Mouse (Mus musculus): ENCODE data around the gene Daam1. TPM values are rescaled to one million over a fixed set of nuclear protein-coding genes. Genes with fewer than 3 reads are reported as not detected.
A peak's percentile ranks its signal among the peaks of the same experiment; 100 is the strongest.

The Daam1 gene
- total RNA-seq, 2 experiments from 2014 or later: 64.9 to 69.3 TPM

DNA sequence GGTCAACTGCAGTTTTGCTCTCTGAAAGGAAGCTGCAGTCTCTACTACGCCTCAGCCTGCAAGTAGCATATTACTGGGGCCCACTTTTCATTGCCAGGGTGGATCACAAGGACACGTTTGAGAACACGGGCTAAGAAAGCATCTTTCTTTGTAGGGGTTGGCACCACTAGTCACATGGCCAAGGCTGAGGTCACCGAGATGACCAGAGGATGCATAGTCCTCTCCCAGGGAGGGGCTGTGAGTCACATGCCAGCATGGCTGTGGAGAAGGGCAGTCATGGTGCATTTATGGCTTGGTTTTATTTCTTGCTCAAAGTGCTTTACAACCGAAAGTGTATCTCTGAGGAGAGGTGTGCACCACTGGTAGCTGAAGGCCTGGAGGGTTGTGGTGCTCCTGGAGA, 67.4 kb downstream of the Daam1 start:
- no peak for TF ChIP-seq CTCF (conservative IDR thresholded peaks at IDR 0.05)
- Histone ChIP-seq H3K27ac (peak overlapping the region; percentile 83), H3K4me3 (no peak overlapping the region)
- DNase-seq (ENCODE audit: low spot score in 2 of 2): peak in 1 of 2 experiments; percentile 31

DNA sequence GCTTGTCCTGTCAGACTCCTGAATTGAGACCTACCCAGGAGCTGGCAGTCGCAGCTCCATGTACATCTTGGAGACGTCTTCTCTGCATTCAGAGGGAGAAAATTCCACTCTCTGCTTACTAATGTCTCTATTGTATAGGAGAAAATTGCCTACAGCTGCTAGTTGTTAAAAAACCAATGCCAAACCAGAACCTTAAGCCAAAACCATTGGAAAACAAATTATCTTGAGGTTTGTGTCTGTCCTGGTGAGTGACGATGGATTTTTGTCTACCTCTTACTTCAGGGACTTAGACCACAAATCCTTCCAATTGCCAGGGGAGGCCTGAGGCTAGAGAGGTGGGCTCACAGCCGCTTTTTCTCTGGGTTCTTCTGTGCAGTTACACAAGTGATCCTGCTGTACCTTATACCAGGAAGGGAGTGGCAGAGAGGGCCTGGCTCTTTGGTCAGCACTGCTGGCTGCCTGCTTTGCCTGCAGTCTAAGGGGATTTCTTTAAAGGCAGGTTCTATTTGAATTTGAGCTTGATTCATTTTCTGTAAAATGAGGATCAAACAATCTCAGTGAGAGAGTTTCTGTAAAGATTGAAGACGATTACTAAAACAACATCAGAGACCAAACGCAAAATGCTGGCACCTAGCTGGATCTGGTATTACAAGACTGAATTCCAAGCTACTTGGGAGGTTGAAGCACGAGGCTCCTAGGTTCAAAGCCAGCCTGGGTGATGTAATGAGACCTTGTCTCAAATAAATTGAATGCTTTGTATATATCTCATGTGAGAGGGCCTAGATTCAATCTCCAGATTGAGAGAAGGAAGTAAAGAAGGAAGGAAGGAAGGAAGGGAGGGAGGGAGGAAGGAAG, 68.0 kb downstream of the Daam1 start:
- no peak overlapping the region for H3K4me3 ChIP-seq
- no peak for TF ChIP-seq CTCF (conservative IDR thresholded peaks at IDR 0.05)
- H3K27ac ChIP-seq: peak overlapping the region; percentile 83
- no peak for DNase-seq (ENCODE audit: low spot score in 2 of 2)

DNA sequence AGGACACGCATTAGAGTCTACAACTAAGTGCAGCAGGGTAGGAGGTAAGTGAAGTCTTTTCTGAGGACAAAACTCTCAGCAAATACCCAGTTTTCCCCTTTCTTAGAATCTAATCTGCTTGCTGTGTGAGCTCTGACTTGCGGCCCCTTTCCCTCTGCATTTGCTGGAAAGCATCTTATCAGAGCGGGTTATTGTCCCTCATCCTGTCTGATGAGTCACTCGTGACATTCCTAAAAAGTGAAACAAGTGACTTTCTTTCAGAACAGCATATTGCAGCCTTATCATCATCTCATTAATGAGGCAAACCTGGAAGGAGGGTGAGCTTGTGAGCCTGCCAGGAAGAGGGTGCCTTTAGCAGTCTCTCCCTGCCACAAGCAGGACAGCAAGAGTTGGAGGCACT, 68.7 kb downstream of the Daam1 start:
- Histone ChIP-seq H3K27ac (peak overlapping the region; percentile 83), H3K4me3 (no peak overlapping the region)
- TF ChIP-seq CTCF (conservative IDR thresholded peaks at IDR 0.05): no peak
- no peak for DNase-seq (ENCODE audit: low spot score in 2 of 2)

GRCm38 (mm10) chr12:71901211-71901610, 70.3 kb downstream of the Daam1 start:
- TF ChIP-seq CTCF (conservative IDR thresholded peaks at IDR 0.05): no peak
- DNase-seq (ENCODE audit: low spot score in 2 of 2): peak in 1 of 2 experiments; percentile 17
- no peak overlapping the region for H3K4me3 ChIP-seq
- H3K27ac ChIP-seq: peak overlapping the region; percentile 75

DNA sequence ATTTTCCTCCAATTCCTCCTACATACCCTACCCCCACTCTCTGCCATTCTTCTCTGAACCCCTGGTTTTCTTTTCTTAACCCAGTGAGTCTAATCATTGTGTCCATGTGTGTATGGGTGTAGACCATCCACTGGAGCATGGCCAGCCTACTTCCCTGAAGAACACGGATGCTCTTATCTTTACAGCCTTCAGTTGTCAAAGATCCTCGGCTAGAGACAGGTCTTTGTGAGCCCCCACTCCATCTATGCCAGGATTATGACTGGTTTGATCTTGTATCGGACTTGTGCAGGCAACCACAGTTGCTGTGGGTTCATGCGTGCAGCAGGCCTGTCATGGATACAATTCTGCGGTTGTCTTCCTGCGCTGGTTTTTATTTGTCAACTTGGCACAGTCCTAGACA, 71.0 kb downstream of the Daam1 start:
- no peak for DNase-seq (ENCODE audit: low spot score in 2 of 2)
- Histone ChIP-seq H3K4me3 (no peak overlapping the region), H3K27ac (peak overlapping the region; percentile 75)
- no peak for TF ChIP-seq CTCF (conservative IDR thresholded peaks at IDR 0.05)

- peak overlapping the region; percentile 75 for H3K27ac ChIP-seq
- no peak overlapping the region for H3K4me3 ChIP-seq
- no peak for TF ChIP-seq CTCF (conservative IDR thresholded peaks at IDR 0.05)
- no peak for DNase-seq (ENCODE audit: low spot score in 2 of 2)
Observed at GRCm38 (mm10) chr12:71902317-71902716, 71.4 kb downstream of the Daam1 start.

- DNase-seq (ENCODE audit: low spot score in 2 of 2): no peak
- TF ChIP-seq CTCF (conservative IDR thresholded peaks at IDR 0.05): no peak
- H3K4me3 ChIP-seq: no peak overlapping the region
- H3K27ac ChIP-seq: 0 out of 2 replicates have a peak overlapping the region, but pooled peaks have one; percentile 75
Observed at GRCm38 (mm10) chr12:71903218-71903617, 72.3 kb downstream of the Daam1 start.

GRCm38 (mm10) chr12:71904310-71904709, 73.4 kb downstream of the Daam1 start:
- no peak for TF ChIP-seq CTCF (conservative IDR thresholded peaks at IDR 0.05)
- no peak overlapping the region for H3K4me3 ChIP-seq
- no peak for DNase-seq (ENCODE audit: low spot score in 2 of 2)

DNA sequence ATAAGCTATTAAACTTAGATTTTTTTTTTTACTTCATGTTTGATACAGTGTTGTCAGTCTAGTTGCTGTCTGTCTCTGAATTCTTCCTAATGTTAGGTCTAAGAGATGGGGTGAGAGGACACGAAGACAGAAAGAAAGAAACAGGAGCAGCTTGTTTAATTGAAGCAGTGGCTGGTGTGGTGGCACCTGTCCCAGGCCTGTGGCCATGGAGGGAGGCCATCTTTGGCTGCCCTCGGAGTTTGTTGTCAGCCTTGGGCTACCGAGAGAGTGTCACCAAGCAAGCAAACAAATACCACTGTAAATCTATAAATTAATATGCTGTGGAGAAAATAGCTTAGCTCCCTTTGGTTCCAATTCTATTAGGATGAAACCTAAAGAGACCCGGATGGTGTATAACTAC, 74.0 kb downstream of the Daam1 start:
- H3K27ac ChIP-seq: peak overlapping the region; percentile 75
- TF ChIP-seq CTCF (conservative IDR thresholded peaks at IDR 0.05): no peak
- H3K4me3 ChIP-seq: no peak overlapping the region
- DNase-seq (ENCODE audit: low spot score in 2 of 2): no peak

More at GRCm38 (mm10) chr12:71904310-71904709, 73.4 kb downstream of the Daam1 start:
- peak overlapping the region; percentile 75 for H3K27ac ChIP-seq

DNA sequence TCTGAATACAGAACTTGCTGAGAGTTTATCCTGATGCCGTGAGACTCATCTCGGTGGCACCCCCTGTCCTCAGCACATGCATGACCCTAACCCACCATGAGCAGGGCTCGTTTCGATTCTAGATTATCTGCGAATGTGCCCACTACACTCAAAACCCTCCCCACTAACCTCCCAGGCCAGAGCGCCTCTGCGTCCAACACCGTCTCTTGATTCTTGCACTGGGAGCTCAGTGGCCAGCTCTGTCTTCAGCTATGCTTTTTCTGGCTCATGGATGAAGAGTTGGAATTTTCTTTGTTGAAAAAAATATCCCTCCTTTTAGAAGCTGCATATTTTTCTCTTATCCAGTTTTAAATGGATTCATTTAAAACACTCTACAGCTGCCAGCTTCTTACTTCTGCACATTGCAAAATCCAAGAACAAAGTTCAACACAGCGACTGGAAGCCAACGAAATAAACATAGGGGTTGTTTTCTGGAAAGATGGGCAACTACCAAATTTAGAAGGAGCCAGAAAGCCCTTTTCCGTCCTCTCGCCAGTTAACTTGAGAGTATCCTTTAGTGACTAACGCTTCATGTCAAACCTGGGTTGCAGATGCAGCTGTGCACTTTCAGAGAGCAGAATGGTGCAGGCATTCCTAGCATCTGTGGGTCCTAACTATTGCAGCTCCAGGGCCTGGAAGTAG, 74.9 kb downstream of the Daam1 start:
- TF ChIP-seq CTCF (conservative IDR thresholded peaks at IDR 0.05): no peak
- H3K4me3 ChIP-seq: no peak overlapping the region
- DNase-seq (ENCODE audit: low spot score in 2 of 2): no peak
- H3K27ac ChIP-seq: peak overlapping the region; percentile 75

- TF ChIP-seq CTCF (conservative IDR thresholded peaks at IDR 0.05): no peak
- Histone ChIP-seq H3K4me3 (no peak overlapping the region), H3K27ac (peak overlapping the region; percentile 75)
- DNase-seq (ENCODE audit: low spot score in 2 of 2): no peak
Observed at GRCm38 (mm10) chr12:71906582-71907267, 75.8 kb downstream of the Daam1 start.

DNA sequence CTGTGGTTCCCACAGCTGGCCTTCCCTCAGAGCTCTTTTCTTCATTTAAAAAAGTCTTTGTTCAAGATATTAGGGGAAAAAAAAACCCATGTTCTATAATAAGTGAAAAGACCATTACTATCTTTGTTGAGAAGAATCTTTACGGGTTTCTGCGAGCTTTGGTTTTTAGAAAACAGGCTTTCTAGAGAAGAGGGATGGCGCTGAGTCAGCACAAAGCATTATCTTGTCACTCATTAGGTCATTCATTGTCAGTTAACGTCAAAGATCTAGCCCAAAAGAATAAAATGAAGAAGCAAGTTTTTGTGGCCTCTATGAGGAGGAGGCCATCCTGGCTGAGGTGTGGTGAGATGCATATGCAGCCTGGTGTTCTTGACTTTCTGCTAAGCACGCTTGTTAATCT, 78.1 kb downstream of the Daam1 start:
- no peak for DNase-seq (ENCODE audit: low spot score in 2 of 2)
- peak overlapping the region; percentile 7; the same call in 1 of the 2 replicates for H3K27ac ChIP-seq
- H3K4me3 ChIP-seq: no peak overlapping the region
- no peak for TF ChIP-seq CTCF (conservative IDR thresholded peaks at IDR 0.05)

GRCm38 (mm10) chr12:71910246-71910645, 79.4 kb downstream of the Daam1 start:
- no peak for TF ChIP-seq CTCF (conservative IDR thresholded peaks at IDR 0.05)
- no peak for DNase-seq (ENCODE audit: low spot score in 2 of 2)
- Histone ChIP-seq H3K27ac (peak overlapping the region; percentile 73), H3K4me3 (no peak overlapping the region)

Measured in layer of hippocampus, adult 2 months (tissue).